Mouse (Mus musculus) 3T3-L1 (cell line): ENCODE measurements around the gene Zfp965.
"Not testable (repeated sequence)": the region's sequence is repeated elsewhere in the genome, so short reads cannot be mapped to it uniquely, and the experiment has no call there.

Source experiments
- DNase-seq: peaks from one replicate; pipeline ENCODE4 v3.0.0-alpha.2; 2015; ENCODE audit warnings: low read depth, low spot score

The Zfp965 gene

DNA sequence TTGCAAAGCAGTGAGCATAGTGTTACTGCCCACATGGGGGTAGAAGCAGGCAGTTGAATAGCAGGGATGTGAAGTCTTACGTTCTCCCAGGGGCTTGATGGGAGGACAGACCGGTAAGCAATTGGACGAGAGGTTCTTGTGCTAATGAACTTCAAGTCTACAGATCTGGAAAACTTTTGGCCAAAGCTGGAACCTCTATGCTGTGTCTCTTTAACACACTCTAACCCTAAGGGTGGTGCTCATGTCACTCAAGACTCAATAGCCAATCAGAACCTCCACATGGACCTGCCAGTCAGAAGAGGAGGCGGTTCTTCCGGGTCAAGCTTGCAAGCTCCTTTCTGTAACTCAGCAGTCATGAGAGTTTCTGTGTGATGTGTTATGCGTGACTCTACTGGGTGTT lies at the start of gene Zfp965:
Gene Zfp965 (plus strand): TSS at position 301 of the 400 bp plus-strand sequence.
- not testable (repeated sequence) for DNase-seq

DNA sequence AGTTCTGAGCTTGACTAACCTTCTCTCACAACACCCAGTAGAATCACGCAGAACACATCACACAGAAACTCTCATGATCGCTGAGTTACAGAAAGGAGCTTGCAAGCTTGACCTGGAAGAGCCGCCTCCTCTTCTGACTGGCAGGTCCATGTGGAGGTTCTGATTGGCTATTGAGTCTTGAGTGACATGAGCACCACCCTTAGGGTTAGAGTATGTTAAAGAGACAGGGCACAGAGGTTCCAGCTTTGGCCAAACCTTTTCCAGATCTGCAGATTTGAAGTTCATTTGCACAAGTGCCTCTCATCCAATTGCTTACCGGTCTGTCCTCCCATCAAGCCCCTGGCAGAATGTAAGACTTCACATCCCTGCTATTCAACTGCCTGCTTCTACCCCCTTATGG lies 34.1 kb upstream of the Zfp965 start, which contains the start of gene Gm4724:
Gene Gm4724 (minus strand): TSS at position 101 of the 400 bp plus-strand sequence.
- DNase-seq = not testable (repeated sequence)
